Comparison of ENCODE assay signal across 17 mouse cellular contexts in the genomic region with DNA sequence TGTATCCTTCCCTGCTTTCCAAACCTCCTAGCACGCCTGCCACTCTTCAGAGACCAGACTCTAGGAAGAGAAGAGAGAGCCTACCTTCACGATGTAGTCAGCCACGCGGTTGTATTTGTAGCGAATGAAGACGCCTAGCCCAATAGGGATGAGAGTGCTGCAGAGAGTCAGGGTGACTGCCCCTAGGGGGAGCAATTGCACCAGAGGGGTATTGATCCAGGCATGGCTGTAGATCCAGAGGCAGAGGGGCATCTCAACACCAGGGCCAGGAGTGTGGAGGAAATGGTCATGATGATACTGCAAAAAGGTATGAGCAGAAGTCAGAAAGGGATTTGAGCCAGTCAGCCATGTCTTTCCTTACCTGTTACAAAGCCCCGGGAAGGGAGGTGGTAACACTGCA. TPM values are rescaled to one million over a fixed set of nuclear protein-coding genes. Genes with fewer than 3 reads are reported as not detected.
DNase-seq lines count a peak whose midpoint lies in the region; ATAC-seq and TF ChIP-seq lines count a peak whose summit lies in the region.
"Not testable (repeated sequence)": the region's sequence is repeated elsewhere in the genome, so short reads cannot be mapped to it uniquely, and the experiment has no call there.
"Had no signal": no experiment of that assay in that cellular context is flagged by ENCODE, and none has a peak within 500 bp of the region (broad histone marks: within the 10 kb centered on the region; RNA-seq: fewer than 3 reads in every experiment).

No protein-coding gene starts in this region.

- not testable (repeated sequence) for H3K4me3 ChIP-seq in heart, postnatal 0 days (ENCODE audit: low read depth, low read length); lung, adult 2 months (replicated peaks; ENCODE audit: extremely low read depth, low read depth, low read length); midbrain, embryonic 15.5 days

- H3K27me3 ChIP-seq in heart, postnatal 0 days (ENCODE audit: control insufficient read depth, insufficient read depth, low read length) = peaks cover 31% of the 10 kb centered on the region
- H3K27me3 ChIP-seq in midbrain, embryonic 15.5 days (replicated peaks) = not testable (repeated sequence)

- not testable (repeated sequence) for H3K4me1 ChIP-seq in heart, postnatal 0 days (ENCODE audit: control insufficient read depth, insufficient read depth); lung, adult 2 months (ENCODE audit: control insufficient read depth, insufficient read depth, low read length); midbrain, embryonic 15.5 days

- TF ChIP-seq CTCF in heart, postnatal 0 days (IDR thresholded peaks at IDR 0.05; ENCODE audit: low read depth) = peak; percentile 20; the same call in 1 of the 2 replicates
- peak; percentile 43; the same call in 1 of the 2 replicates for TF ChIP-seq CTCF in lung, adult 2 months (IDR thresholded peaks at IDR 0.05; ENCODE audit: insufficient read depth, low read length)

- TF ChIP-seq POLR2A in lung, adult 2 months (IDR thresholded peaks at IDR 0.05; ENCODE audit: borderline replicate concordance, extremely low read depth, low read depth, low read length) = not testable (repeated sequence)

- peak; percentile 64 for ATAC-seq in common myeloid progenitor, adult 5-6 weeks (replicated peaks; ENCODE audit: low read depth, poor library complexity, severe bottlenecking)
- ATAC-seq in heart, postnatal 0 days (ENCODE audit: insufficient read depth, low read depth) = not testable (repeated sequence)
- peak; percentile 10; the same call in 1 of the 2 replicates for ATAC-seq in midbrain, embryonic 15.5 days (replicated peaks)

- not testable (repeated sequence) for H3K36me3 ChIP-seq in heart, postnatal 0 days (replicated peaks; ENCODE audit: control insufficient read depth, insufficient read depth, low read length); midbrain, embryonic 15.5 days (replicated peaks)

- peak; percentile 23 for DNase-seq in CD8-positive naive resting alpha-beta T cell, adult 2 months (ENCODE audit: low read depth in 2 of 2, low spot score in 2 of 2)
- DNase-seq in ZHBTc4 (ENCODE audit: low read depth, low spot score) = peak; percentile 44
- DNase-seq in heart, postnatal 0 days (ENCODE audit: low spot score); lung, adult 2 months: not testable (repeated sequence)
- peak; percentile 21 for DNase-seq in kidney, adult 18-20 months
- peak; percentile 36 for DNase-seq in thymus, postnatal 25 days

- not testable (repeated sequence) for H3K9ac ChIP-seq in heart, postnatal 0 days (replicated peaks; ENCODE audit: low read depth, low read length); midbrain, embryonic 15.5 days

- WGBS in heart, postnatal 0 days = 53% methylated on average over 7 of the region's 7 CpGs
- WGBS in lung, adult 2 months = 42% methylated on average over 7 of the region's 7 CpGs
- 53% methylated on average over 7 of the region's 7 CpGs for WGBS in midbrain, embryonic 15.5 days

- H3K4me2 ChIP-seq in heart, postnatal 0 days (ENCODE audit: low read depth, low read length); midbrain, embryonic 15.5 days: not testable (repeated sequence)

- not testable (repeated sequence) for H3K9me3 ChIP-seq in heart, postnatal 0 days (replicated peaks; ENCODE audit: control insufficient read depth, low read length); midbrain, embryonic 15.5 days

- not testable (repeated sequence) for H3K27ac ChIP-seq in heart, postnatal 0 days (ENCODE audit: low read depth); midbrain, embryonic 15.5 days

- not testable (repeated sequence) for TF ChIP-seq EP300 in heart, postnatal 0 days (IDR thresholded peaks at IDR 0.05; ENCODE audit: low read depth)

RNA-seq across cellular contexts. Expression of gene Gm5868, which starts 1.2 kb away (rescaled TPM):
- not detected in 2 replicates for total RNA-seq in common myeloid progenitor, adult 5-6 weeks (2017)
- not detected in 2 replicates for total RNA-seq in heart, postnatal 0 days (2014; rRNA removed; ENCODE audit: low replicate concordance)
- polyA plus RNA-seq in heart, postnatal 0 days (2015; fragmentation: Nextera tagmentation; extraction: Ambion mirVana) = not detected in 2 replicates
- polyA plus RNA-seq in lung, adult 2 months (2012; rRNA removed) = not detected in 2 replicates
- 6.2 and 7.2 TPM in 2 replicates for polyA plus RNA-seq in midbrain, embryonic 15.5 days (2015; fragmentation: Nextera tagmentation; extraction: Ambion mirVana)
- total RNA-seq: left cerebral cortex, adult 18-20 months; monocyte, adult 5-6 weeks had no signal
- polyA plus RNA-seq: liver, embryonic 15.5 days had no signal

RNA-seq across cellular contexts. Expression of gene Zar1, which starts 5.1 kb away (rescaled TPM):
- total RNA-seq in common myeloid progenitor, adult 5-6 weeks (2017) = not detected in 2 replicates
- not detected in 2 replicates for total RNA-seq in heart, postnatal 0 days (2014; rRNA removed; ENCODE audit: low replicate concordance)
- polyA plus RNA-seq in heart, postnatal 0 days (2015; fragmentation: Nextera tagmentation; extraction: Ambion mirVana) = not detected in 2 replicates
- not detected in 2 replicates for polyA plus RNA-seq in lung, adult 2 months (2012; rRNA removed)
- polyA plus RNA-seq in midbrain, embryonic 15.5 days (2015; fragmentation: Nextera tagmentation; extraction: Ambion mirVana) = 3.0 and 3.1 TPM in 2 replicates
- total RNA-seq: layer of hippocampus, adult 18-20 months; left cerebral cortex, adult 18-20 months; monocyte, adult 5-6 weeks had no signal
- polyA plus RNA-seq: liver, embryonic 15.5 days had no signal

RNA-seq across cellular contexts. Expression of gene Nfxl1, which starts 26.6 kb away (rescaled TPM):
- total RNA-seq in common myeloid progenitor, adult 5-6 weeks (2017) = 13.4 and 28.5 TPM in 2 replicates
- 6.3 and 8.4 TPM in 2 replicates for total RNA-seq in heart, postnatal 0 days (2014; rRNA removed; ENCODE audit: low replicate concordance)
- 4.3 and 4.9 TPM in 2 replicates for polyA plus RNA-seq in heart, postnatal 0 days (2015; fragmentation: Nextera tagmentation; extraction: Ambion mirVana)
- polyA plus RNA-seq in lung, adult 2 months (2012; rRNA removed) = 4.6 and 6.3 TPM in 2 replicates
- polyA plus RNA-seq in midbrain, embryonic 15.5 days (2015; fragmentation: Nextera tagmentation; extraction: Ambion mirVana) = 13.9 and 14.5 TPM in 2 replicates

RNA-seq across cellular contexts. Expression of gene Cnga1, which starts 58.0 kb away (rescaled TPM):
- total RNA-seq in common myeloid progenitor, adult 5-6 weeks (2017) = not detected in 2 replicates
- not detected in 2 replicates for total RNA-seq in heart, postnatal 0 days (2014; rRNA removed; ENCODE audit: low replicate concordance)
- polyA plus RNA-seq in heart, postnatal 0 days (2015; fragmentation: Nextera tagmentation; extraction: Ambion mirVana) = not detected in 2 replicates
- 0.04 and 0.08 TPM in 2 replicates for polyA plus RNA-seq in lung, adult 2 months (2012; rRNA removed)
- polyA plus RNA-seq in midbrain, embryonic 15.5 days (2015; fragmentation: Nextera tagmentation; extraction: Ambion mirVana) = not detected in 2 replicates
- total RNA-seq: layer of hippocampus, adult 18-20 months; left cerebral cortex, adult 18-20 months had no signal
- polyA plus RNA-seq: forebrain, embryonic 13.5 days; heart, embryonic 15.5 days; hindbrain, embryonic 14.5 days; kidney, embryonic 15.5 days; limb, embryonic 11.5 days; liver, embryonic 15.5 days had no signal
